Mouse (Mus musculus) kidney, embryonic 14.5 days (tissue): Measurements from ENCODE around the gene Pld1. TPM values are rescaled to one million over a fixed set of nuclear protein-coding genes. Genes with fewer than 3 reads are reported as not detected.

Source experiments
- ATAC-seq: fragments of 200-750 bp; cut with Nextera tagmentation; 2 replicates; pipeline ENCODE4 v1.8.0; 2017; ENCODE audit warnings: moderate number of reproducible peaks, mild to moderate bottlenecking, moderate TSS enrichment, moderate library complexity; ENCODE audit not compliant: low FRiP score, low TSS enrichment
- H3K27ac ChIP-seq: fragments of 300-500 bp; sonication (generic); 2 replicates; pipeline ENCODE4 v1.5.1; 2014; ENCODE audit warnings: low read depth, mild to moderate bottlenecking, low read length, moderate library complexity, mixed read lengths
- H3K27me3 ChIP-seq: fragments of 300-500 bp; sonication (generic); 2 replicates; pipeline ENCODE4 v1.6.1; 2014; ENCODE audit warnings: mild to moderate bottlenecking, low read length; ENCODE audit not compliant: control insufficient read depth, insufficient read depth
- H3K36me3 ChIP-seq: fragments of 300-500 bp; sonication (generic); 2 replicates; pipeline ENCODE4 v1.6.1; 2014; ENCODE audit warnings: low read length, mixed read lengths; ENCODE audit not compliant: control insufficient read depth, insufficient read depth
- H3K4me1 ChIP-seq: fragments of 300-500 bp; sonication (generic); 2 replicates; pipeline ENCODE4 v1.6.1; 2014; ENCODE audit warnings: low read length, mixed read lengths; ENCODE audit not compliant: control insufficient read depth, insufficient read depth
- H3K4me2 ChIP-seq: fragments of 300-500 bp; sonication (generic); replicated peaks from 2 replicates; pipeline ENCODE4 v1.6.1; 2014; ENCODE audit warnings: low read depth, mild to moderate bottlenecking, low read length
- H3K4me3 ChIP-seq: fragments of 300-500 bp; sonication (generic); 2 replicates; pipeline ENCODE4 v1.5.1; 2014; ENCODE audit warnings: mild to moderate bottlenecking, low read length
- H3K9ac ChIP-seq: fragments of 300-500 bp; sonication (generic); 2 replicates; pipeline ENCODE4 v1.6.1; 2014; ENCODE audit warnings: low read depth, mild to moderate bottlenecking, low read length, moderate library complexity
- H3K9me3 ChIP-seq: fragments of 300-500 bp; sonication (generic); 2 replicates; pipeline ENCODE4 v1.6.1; 2016; ENCODE audit warnings: low read length; ENCODE audit not compliant: control insufficient read depth
- WGBS: fragments of 180-500 bp; shearing (Covaris S2); extraction: QIAGEN DNeasy Blood & Tissue Kit; methylation state at CpG from one replicate; pipeline ENCODE4 v1.1.7; 2014; 5-methylcytosine and 5-hydroxymethylcytosine counted together
- polyA plus RNA-seq: library from polyadenylated mRNA; unstranded; fragments of >200 nt; fragmentation: Nextera tagmentation; extraction: Ambion mirVana; gene quantifications from 2 replicates; pipeline ENCODE4 v1.2.1, GENCODE M21; 2014

Gene Pld1
- polyA plus RNA-seq, 1 experiment from 2014 or later: 4.8 TPM

DNA sequence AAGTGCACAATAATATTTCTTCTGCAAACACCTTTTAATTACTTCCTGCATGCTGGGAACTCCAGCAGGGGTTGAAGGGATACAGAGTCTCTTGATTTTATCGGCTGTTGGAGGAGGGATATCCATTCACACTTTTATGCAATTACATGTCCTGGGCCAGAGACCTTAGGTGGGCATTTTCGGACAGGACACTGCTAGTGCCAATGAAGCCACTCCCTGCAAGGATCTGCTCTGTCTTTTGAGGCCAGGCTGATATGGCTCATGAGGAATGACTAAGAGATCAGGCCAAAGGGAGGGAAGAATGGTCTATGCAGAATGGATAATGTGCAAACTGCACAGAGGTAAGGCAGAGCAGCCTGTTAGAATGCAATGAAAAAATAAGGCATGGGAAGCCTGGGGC, 145.8 kb downstream of the Pld1 start:
- Histone ChIP-seq H3K27ac (no peak overlapping the region), H3K9ac (no peak overlapping the region), H3K36me3 (no peaks in the 10 kb centered on the region), H3K4me2 (no peak overlapping the region), H3K9me3 (no peaks in the 10 kb centered on the region), H3K4me3 (no peak overlapping the region), H3K4me1 (no peaks in the 10 kb centered on the region), H3K27me3 (no peaks in the 10 kb centered on the region)
- no peak for ATAC-seq
- 75% methylated on average over 2 of the region's 2 CpGs for WGBS

DNA sequence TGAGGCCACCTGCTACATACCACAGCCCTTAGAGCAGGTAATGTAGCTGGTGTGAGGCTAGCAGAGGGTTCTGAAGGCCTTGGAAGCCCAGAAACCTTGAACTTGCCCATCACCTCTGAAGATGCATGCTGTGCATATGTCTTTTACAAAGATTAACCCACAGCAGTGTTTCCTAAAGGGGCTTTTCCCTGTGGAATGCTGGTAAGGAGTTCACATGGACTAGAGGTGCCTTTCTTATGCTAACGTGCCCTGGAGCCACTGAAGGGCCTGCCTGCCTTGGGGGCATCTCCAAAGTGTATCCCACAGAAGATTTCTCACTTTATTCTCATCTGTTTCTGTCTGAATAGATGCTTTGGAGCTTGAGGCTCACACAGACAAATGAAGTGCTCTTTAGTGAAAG, 152.8 kb downstream of the Pld1 start:
- Histone ChIP-seq H3K4me2 (no peak overlapping the region), H3K4me3 (no peak overlapping the region), H3K36me3 (no peaks in the 10 kb centered on the region), H3K9me3 (no peaks in the 10 kb centered on the region), H3K4me1 (no peaks in the 10 kb centered on the region), H3K9ac (no peak overlapping the region), H3K27me3 (no peaks in the 10 kb centered on the region), H3K27ac (no peak overlapping the region)
- WGBS: 69% methylated on average over 1 of the region's 1 CpGs
- no peak for ATAC-seq

DNA sequence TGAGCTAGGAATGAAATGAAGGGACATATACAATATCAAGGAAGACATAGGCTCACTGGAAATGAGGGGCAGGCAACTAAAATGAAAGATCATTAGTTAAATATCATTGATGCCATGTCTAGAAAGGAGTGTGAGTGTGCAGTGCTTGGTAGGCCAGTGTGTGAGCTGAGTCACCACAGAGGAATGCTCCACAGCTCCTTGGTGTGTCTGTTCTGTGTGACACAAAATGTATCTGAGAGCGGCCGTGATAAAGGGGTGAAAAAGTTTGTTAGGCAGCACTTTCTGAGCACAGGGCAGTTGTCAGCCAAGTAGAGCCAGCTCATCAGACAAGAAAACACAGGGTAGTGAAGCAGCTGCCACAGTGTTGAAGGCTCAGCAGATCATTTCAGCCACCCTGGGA, 153.2 kb downstream of the Pld1 start:
- WGBS: 83% methylated on average over 2 of the region's 2 CpGs
- no peaks in the 10 kb centered on the region for H3K9me3 ChIP-seq
- no peaks in the 10 kb centered on the region for H3K4me1 ChIP-seq
- H3K27ac ChIP-seq: no peak overlapping the region
- H3K27me3 ChIP-seq: no peaks in the 10 kb centered on the region
- H3K36me3 ChIP-seq: no peaks in the 10 kb centered on the region
- no peak overlapping the region for H3K4me2 ChIP-seq
- H3K9ac ChIP-seq: no peak overlapping the region
- H3K4me3 ChIP-seq: no peak overlapping the region
- ATAC-seq: no peak

DNA sequence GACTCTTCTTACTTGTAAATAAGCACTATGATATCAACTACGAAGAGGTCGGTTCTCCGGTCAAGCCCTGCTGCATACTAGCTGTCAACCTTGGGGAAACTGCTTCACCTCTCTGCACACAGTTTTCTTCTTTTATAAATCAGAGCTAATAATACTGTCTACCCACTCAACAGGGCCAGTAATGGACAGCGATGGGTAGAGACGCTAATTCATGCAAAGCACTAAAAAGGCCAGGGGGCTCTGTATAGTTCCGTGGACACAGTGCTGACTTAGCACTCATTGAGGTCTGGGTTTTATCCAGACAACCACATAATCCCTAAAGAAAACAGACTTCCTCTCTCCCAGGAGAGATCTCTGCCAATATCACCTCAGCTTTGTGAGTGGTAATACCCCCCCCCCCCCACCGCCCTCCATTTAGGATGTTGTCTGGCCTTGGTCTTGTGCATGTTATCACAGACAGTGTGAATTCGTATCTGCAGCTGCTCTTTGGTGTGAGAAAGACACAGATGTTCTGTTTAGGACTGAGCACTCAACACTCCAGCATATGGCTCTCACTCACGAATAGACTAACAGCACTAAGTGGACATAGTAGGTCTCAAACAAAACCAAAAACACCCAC, 155.3 kb downstream of the Pld1 start:
- Histone ChIP-seq H3K4me2 (no peak overlapping the region), H3K36me3 (no peaks in the 10 kb centered on the region), H3K9me3 (no peaks in the 10 kb centered on the region), H3K4me1 (no peaks in the 10 kb centered on the region), H3K27ac (no peak overlapping the region), H3K4me3 (no peak overlapping the region), H3K27me3 (no peaks in the 10 kb centered on the region), H3K9ac (no peak overlapping the region)
- 47% methylated on average over 9 of the region's 9 CpGs for WGBS
- ATAC-seq: no peak

DNA sequence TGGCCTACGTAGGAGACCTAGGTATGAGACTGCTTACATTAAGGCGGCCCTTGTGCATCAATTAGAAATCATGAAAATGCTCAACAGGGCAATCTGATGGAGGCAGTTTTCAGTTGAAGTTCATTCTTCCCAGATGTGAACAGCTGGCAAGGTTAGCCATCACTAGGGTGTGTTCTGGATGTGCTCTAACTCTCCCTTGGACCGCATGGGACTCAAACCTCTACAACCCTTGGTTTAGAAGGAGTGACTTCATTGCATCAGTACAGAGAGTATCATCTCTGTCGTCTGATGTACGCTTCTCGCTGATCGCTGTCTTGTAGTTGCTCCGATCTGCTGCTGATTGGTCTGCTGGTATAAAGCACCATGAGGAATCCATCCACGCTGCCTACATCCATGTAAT, 157.0 kb downstream of the Pld1 start:
- no peak for ATAC-seq
- Histone ChIP-seq H3K9ac (no peak overlapping the region), H3K36me3 (no peaks in the 10 kb centered on the region), H3K4me1 (no peaks in the 10 kb centered on the region), H3K9me3 (no peaks in the 10 kb centered on the region), H3K4me3 (no peak overlapping the region), H3K27ac (no peak overlapping the region), H3K4me2 (no peak overlapping the region), H3K27me3 (no peaks in the 10 kb centered on the region)
- WGBS: 96% methylated on average over 9 of the region's 9 CpGs

GRCm38 (mm10) chr3:28099175-28099574, 160.7 kb downstream of the Pld1 start:
- H3K9me3 ChIP-seq: no peaks in the 10 kb centered on the region
- no peak for ATAC-seq
- no peak overlapping the region for H3K27ac ChIP-seq
- H3K4me3 ChIP-seq: no peak overlapping the region
- H3K36me3 ChIP-seq: no peaks in the 10 kb centered on the region
- H3K9ac ChIP-seq: no peak overlapping the region
- 95% methylated on average over 9 of the region's 9 CpGs for WGBS
- no peak overlapping the region for H3K4me2 ChIP-seq
- no peaks in the 10 kb centered on the region for H3K27me3 ChIP-seq
- no peaks in the 10 kb centered on the region for H3K4me1 ChIP-seq

DNA sequence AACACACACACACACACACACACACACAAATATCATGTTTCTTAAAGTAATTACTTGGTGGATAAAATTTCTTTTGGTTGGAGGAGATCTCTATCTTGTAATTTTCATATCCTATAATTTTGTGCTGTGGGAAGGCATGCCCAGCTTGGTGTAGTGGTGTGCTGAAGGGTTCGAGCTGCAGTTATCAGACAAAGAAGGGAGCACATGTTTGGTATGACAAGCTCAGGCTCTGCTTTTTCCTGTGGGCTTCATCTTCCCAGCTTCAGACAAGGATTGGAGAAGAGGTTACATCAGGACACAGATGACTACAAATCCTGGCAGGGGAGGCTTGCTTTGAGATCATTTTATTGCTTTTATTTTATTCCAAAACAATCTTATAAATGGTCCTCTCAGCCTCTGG, 166.5 kb downstream of the Pld1 start:
- no peak for ATAC-seq
- no peak overlapping the region for H3K4me3 ChIP-seq
- H3K4me1 ChIP-seq: no peaks in the 10 kb centered on the region
- H3K9me3 ChIP-seq: no peaks in the 10 kb centered on the region
- H3K9ac ChIP-seq: no peak overlapping the region
- H3K4me2 ChIP-seq: no peak overlapping the region
- WGBS: 92% methylated on average over 1 of the region's 1 CpGs
- H3K36me3 ChIP-seq: no peaks in the 10 kb centered on the region
- no peaks in the 10 kb centered on the region for H3K27me3 ChIP-seq
- no peak overlapping the region for H3K27ac ChIP-seq

DNA sequence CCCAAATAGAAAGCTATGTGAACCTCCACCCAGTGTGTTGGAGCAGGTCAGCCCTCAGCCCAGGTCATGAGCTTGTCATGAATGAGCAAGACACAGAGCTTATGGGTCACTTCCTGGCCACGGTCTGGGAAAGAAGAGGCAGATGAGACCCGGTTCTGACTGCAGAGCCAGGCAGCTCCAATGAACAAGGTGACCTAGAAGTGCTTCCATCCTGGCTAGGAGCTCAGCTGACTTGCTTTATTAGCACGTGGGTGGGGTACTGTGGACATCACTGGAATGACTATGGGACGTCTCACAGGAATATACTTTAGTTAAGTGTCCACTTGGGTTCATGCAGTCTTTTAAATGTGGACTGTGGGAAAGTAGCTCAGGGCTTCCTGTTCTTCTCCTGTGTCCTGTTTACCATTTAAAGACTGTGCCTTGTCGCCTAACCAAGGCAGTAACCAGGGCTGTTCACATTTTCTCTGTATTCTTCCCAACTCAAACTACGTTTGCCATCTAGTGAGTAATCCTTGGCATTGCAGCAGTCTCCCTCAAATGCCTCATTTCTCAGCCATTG, 169.0 kb downstream of the Pld1 start:
- no peaks in the 10 kb centered on the region for H3K9me3 ChIP-seq
- no peaks in the 10 kb centered on the region for H3K36me3 ChIP-seq
- no peak overlapping the region for H3K4me3 ChIP-seq
- no peak overlapping the region for H3K4me2 ChIP-seq
- no peaks in the 10 kb centered on the region for H3K4me1 ChIP-seq
- H3K9ac ChIP-seq: no peak overlapping the region
- no peak overlapping the region for H3K27ac ChIP-seq
- WGBS: 43% methylated on average over 6 of the region's 6 CpGs
- H3K27me3 ChIP-seq: no peaks in the 10 kb centered on the region
- ATAC-seq: peak; percentile 88; the same call in 1 of the 2 replicates

- WGBS: 66% methylated on average over 5 of the region's 5 CpGs
- H3K36me3 ChIP-seq: no peaks in the 10 kb centered on the region
- ATAC-seq: no peak
- no peaks in the 10 kb centered on the region for H3K4me1 ChIP-seq
- no peak overlapping the region for H3K27ac ChIP-seq
- no peaks in the 10 kb centered on the region for H3K9me3 ChIP-seq
- H3K9ac ChIP-seq: no peak overlapping the region
- no peak overlapping the region for H3K4me2 ChIP-seq
- H3K4me3 ChIP-seq: no peak overlapping the region
- H3K27me3 ChIP-seq: no peaks in the 10 kb centered on the region
Observed at GRCm38 (mm10) chr3:28111516-28111915, 173.0 kb downstream of the Pld1 start.
